Mouse (Mus musculus) cortical plate, adult 2 months (tissue): ENCODE measurements around the gene Thbs3.

ENCODE experiments used
- CTCF ChIP-seq: fragments of 200-500 bp; IDR thresholded peaks from 2 replicates; pipeline ENCODE4 v1.5.1; 2011; ENCODE audit warnings: mild to moderate bottlenecking, control low read depth, low read length; ENCODE audit not compliant: insufficient read depth; ENCODE audit errors: extremely low read depth
- POLR2A ChIP-seq: fragments of 200-500 bp; IDR thresholded peaks from 2 replicates; pipeline ENCODE4 v1.6.1; 2011; ENCODE audit warnings: mild to moderate bottlenecking, low read length, control low read depth; ENCODE audit not compliant: insufficient read depth; ENCODE audit errors: extremely low read depth

DNA sequence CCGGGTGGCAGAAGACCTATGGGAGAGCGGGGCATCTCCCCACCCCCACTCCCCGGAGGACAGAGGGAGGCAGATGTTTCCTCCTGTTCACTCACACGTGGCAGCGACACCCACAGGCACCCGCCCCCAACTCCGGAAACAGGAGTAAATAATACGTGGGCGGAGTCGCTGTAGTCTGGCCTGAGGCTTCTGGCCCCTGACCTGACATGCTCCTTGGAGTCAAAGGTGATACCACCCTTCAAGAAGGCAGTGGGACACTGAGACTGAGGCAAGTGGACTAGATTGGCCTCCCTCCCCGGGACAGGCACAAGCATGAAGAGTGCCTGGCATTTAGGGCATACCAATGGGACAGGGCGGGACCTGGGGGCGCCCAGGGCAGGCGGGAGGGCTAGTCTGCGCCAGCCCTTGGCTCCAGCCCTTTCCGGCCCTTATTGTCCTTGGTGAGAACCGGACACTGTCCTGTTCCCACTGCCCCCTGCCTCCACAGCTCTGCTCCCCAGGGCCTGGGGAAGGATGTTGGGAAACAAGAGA is 36.5 kb downstream of the Thbs3 start:
- TF ChIP-seq CTCF: no peak
- TF ChIP-seq POLR2A: no peak
